Mouse (Mus musculus) heart, embryonic 15.5 days (tissue): ENCODE data around the gene Lacc1. TPM values are rescaled to one million over a fixed set of nuclear protein-coding genes. Genes with fewer than 3 reads are reported as not detected.

Experiments used
- polyA plus RNA-seq: library from polyadenylated mRNA; unstranded; fragments of >200 nt; fragmentation: Nextera tagmentation; extraction: Ambion mirVana; gene quantifications from 2 replicates; pipeline ENCODE4 v1.2.1, GENCODE M21; 2015

Gene Lacc1
- polyA plus RNA-seq, 1 experiment from 2014 or later = 4.3 TPM

Other genes starting within 250 kb of the Lacc1 start
- gene Ccdc122, start 132 bp downstream of the Lacc1 start, polyA plus RNA-seq = 1.5 TPM in 2 replicates
- 1.7 and 2.6 TPM in 2 replicates for gene Enox1, start 119.9 kb upstream of the Lacc1 start, polyA plus RNA-seq